Mouse (Mus musculus): ENCODE data around the gene Arfip1.
"Not testable (repeated sequence)": the region's sequence is repeated elsewhere in the genome, so short reads cannot be mapped to it uniquely, and the experiment has no call there.

Arfip1 gene

GRCm38 (mm10) chr3:84580716-84581115 lies 1.7 kb downstream of the Arfip1 start:
- DNase-seq (ENCODE audit: extremely low read depth, low read depth, low spot score), result no peak

GRCm38 (mm10) chr3:84570501-84570900 lies 11.9 kb downstream of the Arfip1 start:
- DNase-seq (ENCODE audit: extremely low read depth, low read depth, low spot score), result no peak

- DNase-seq (ENCODE audit: extremely low read depth, low read depth, low spot score), result no peak
These were observed 12.8 kb downstream of the Arfip1 start for GRCm38 (mm10) chr3:84569587-84569986.

- no peak for DNase-seq (ENCODE audit: extremely low read depth, low read depth, low spot score)
These were observed 13.9 kb downstream of the Arfip1 start for GRCm38 (mm10) chr3:84568540-84568939.

- DNase-seq (ENCODE audit: extremely low read depth, low read depth, low spot score), result no peak
These were observed 19.0 kb downstream of the Arfip1 start for GRCm38 (mm10) chr3:84563415-84563814.

- DNase-seq (ENCODE audit: extremely low read depth, low read depth, low spot score), result not testable (repeated sequence)
These were observed 19.5 kb downstream of the Arfip1 start for GRCm38 (mm10) chr3:84562911-84563310.

- no peak for DNase-seq (ENCODE audit: extremely low read depth, low read depth, low spot score)
These were observed 24.1 kb downstream of the Arfip1 start for GRCm38 (mm10) chr3:84558301-84558700.

GRCm38 (mm10) chr3:84555780-84556179 lies 26.6 kb downstream of the Arfip1 start:
- DNase-seq (ENCODE audit: extremely low read depth, low read depth, low spot score), result no peak

- DNase-seq (ENCODE audit: extremely low read depth, low read depth, low spot score), result no peak
These were observed 35.2 kb downstream of the Arfip1 start for GRCm38 (mm10) chr3:84547177-84547576.

- not testable (repeated sequence) for DNase-seq (ENCODE audit: extremely low read depth, low read depth, low spot score)
These were observed 40.0 kb downstream of the Arfip1 start for GRCm38 (mm10) chr3:84542450-84542849.

- no peak for DNase-seq (ENCODE audit: extremely low read depth, low read depth, low spot score)
These were observed 40.5 kb downstream of the Arfip1 start for GRCm38 (mm10) chr3:84541881-84542280.

GRCm38 (mm10) chr3:84540640-84541039 lies 41.8 kb downstream of the Arfip1 start:
- no peak for DNase-seq (ENCODE audit: extremely low read depth, low read depth, low spot score)

GRCm38 (mm10) chr3:84536987-84537386 lies 45.4 kb downstream of the Arfip1 start:
- DNase-seq (ENCODE audit: extremely low read depth, low read depth, low spot score), result no peak

- no peak for DNase-seq (ENCODE audit: extremely low read depth, low read depth, low spot score)
These were observed 49.2 kb downstream of the Arfip1 start for GRCm38 (mm10) chr3:84533227-84533626.

- no peak for DNase-seq (ENCODE audit: extremely low read depth, low read depth, low spot score)
These were observed 53.4 kb downstream of the Arfip1 start for GRCm38 (mm10) chr3:84529021-84529420.

- DNase-seq (ENCODE audit: extremely low read depth, low read depth, low spot score), result no peak
These were observed 57.5 kb downstream of the Arfip1 start for GRCm38 (mm10) chr3:84524952-84525351.

GRCm38 (mm10) chr3:84516163-84516562 lies 66.3 kb downstream of the Arfip1 start:
- no peak for DNase-seq (ENCODE audit: extremely low read depth, low read depth, low spot score)

- DNase-seq (ENCODE audit: extremely low read depth, low read depth, low spot score), result no peak
These were observed 69.5 kb downstream of the Arfip1 start for GRCm38 (mm10) chr3:84512774-84513515.

- no peak for DNase-seq (ENCODE audit: extremely low read depth, low read depth, low spot score)
These were observed 77.2 kb downstream of the Arfip1 start for GRCm38 (mm10) chr3:84505193-84505592.

GRCm38 (mm10) chr3:84504291-84504690 lies 78.1 kb downstream of the Arfip1 start:
- DNase-seq (ENCODE audit: extremely low read depth, low read depth, low spot score), result no peak

- DNase-seq (ENCODE audit: extremely low read depth, low read depth, low spot score), result no peak
These were observed 80.3 kb downstream of the Arfip1 start for GRCm38 (mm10) chr3:84502101-84502500.

- DNase-seq (ENCODE audit: extremely low read depth, low read depth, low spot score), result no peak
These were observed 81.9 kb downstream of the Arfip1 start for GRCm38 (mm10) chr3:84500491-84500890.

GRCm38 (mm10) chr3:84497718-84498117 lies 84.7 kb downstream of the Arfip1 start:
- no peak for DNase-seq (ENCODE audit: extremely low read depth, low read depth, low spot score)
